Mouse (Mus musculus) gastrocnemius, postnatal 25 days (tissue): ENCODE results near the gene Cfap61. TPM values are rescaled to one million over a fixed set of nuclear protein-coding genes. Genes with fewer than 3 reads are reported as not detected.

ENCODE experiments used
- DNase-seq: peaks from one replicate; pipeline ENCODE4 v3.0.0; 2022
- total RNA-seq, 2 experiments: library from RNA; stranded (reverse); gene quantifications; 1 replicate in 1 of 2; 2 replicates in 1 of 2; pipeline ENCODE4 v1.2.3; 2021

The Cfap61 gene
- total RNA-seq, 2 experiments from 2014 or later, result not detected

- no peak for DNase-seq
These were observed 287.3 kb downstream of the Cfap61 start for GRCm38 (mm10) chr2:146221929-146222278.

- no peak for DNase-seq
These were observed 287.9 kb downstream of the Cfap61 start for GRCm38 (mm10) chr2:146222279-146223175.

- no peak for DNase-seq
These were observed 288.8 kb downstream of the Cfap61 start for GRCm38 (mm10) chr2:146223176-146223905.

GRCm38 (mm10) chr2:146224141-146224540, 289.6 kb downstream of the Cfap61 start:
- DNase-seq, result no peak

- DNase-seq, result no peak
These were observed 291.2 kb downstream of the Cfap61 start for GRCm38 (mm10) chr2:146225818-146226217.

- DNase-seq, result no peak
These were observed 291.9 kb downstream of the Cfap61 start for GRCm38 (mm10) chr2:146226484-146226883.

GRCm38 (mm10) chr2:146227646-146228045, 293.1 kb downstream of the Cfap61 start:
- no peak for DNase-seq

GRCm38 (mm10) chr2:146228435-146228834, 293.9 kb downstream of the Cfap61 start:
- no peak for DNase-seq

GRCm38 (mm10) chr2:146231485-146231884, 296.9 kb downstream of the Cfap61 start:
- no peak for DNase-seq

- no peak for DNase-seq
These were observed 304.7 kb downstream of the Cfap61 start for GRCm38 (mm10) chr2:146239196-146239747.

GRCm38 (mm10) chr2:146244049-146244448, 309.5 kb downstream of the Cfap61 start:
- no peak for DNase-seq

GRCm38 (mm10) chr2:146245401-146245800, 310.8 kb downstream of the Cfap61 start:
- no peak for DNase-seq

- no peak for DNase-seq
These were observed 312.0 kb downstream of the Cfap61 start for GRCm38 (mm10) chr2:146246409-146247075.

GRCm38 (mm10) chr2:146247576-146247975, 313.0 kb downstream of the Cfap61 start:
- no peak for DNase-seq

GRCm38 (mm10) chr2:146249033-146249432, 314.4 kb downstream of the Cfap61 start:
- DNase-seq, result no peak

- no peak for DNase-seq
These were observed 315.8 kb downstream of the Cfap61 start for GRCm38 (mm10) chr2:146250236-146250904.

- DNase-seq, result no peak
These were observed 319.8 kb downstream of the Cfap61 start for GRCm38 (mm10) chr2:146254387-146254786.

GRCm38 (mm10) chr2:146255636-146256035, 321.1 kb downstream of the Cfap61 start:
- DNase-seq, result no peak

- no peak for DNase-seq
These were observed 321.8 kb downstream of the Cfap61 start for GRCm38 (mm10) chr2:146256321-146256875.

GRCm38 (mm10) chr2:146257037-146257436, 322.5 kb downstream of the Cfap61 start:
- DNase-seq, result no peak

GRCm38 (mm10) chr2:146257609-146258008, 323.0 kb downstream of the Cfap61 start:
- DNase-seq, result no peak
